Mouse (Mus musculus): ENCODE data around the gene Ntng2.

DNA sequence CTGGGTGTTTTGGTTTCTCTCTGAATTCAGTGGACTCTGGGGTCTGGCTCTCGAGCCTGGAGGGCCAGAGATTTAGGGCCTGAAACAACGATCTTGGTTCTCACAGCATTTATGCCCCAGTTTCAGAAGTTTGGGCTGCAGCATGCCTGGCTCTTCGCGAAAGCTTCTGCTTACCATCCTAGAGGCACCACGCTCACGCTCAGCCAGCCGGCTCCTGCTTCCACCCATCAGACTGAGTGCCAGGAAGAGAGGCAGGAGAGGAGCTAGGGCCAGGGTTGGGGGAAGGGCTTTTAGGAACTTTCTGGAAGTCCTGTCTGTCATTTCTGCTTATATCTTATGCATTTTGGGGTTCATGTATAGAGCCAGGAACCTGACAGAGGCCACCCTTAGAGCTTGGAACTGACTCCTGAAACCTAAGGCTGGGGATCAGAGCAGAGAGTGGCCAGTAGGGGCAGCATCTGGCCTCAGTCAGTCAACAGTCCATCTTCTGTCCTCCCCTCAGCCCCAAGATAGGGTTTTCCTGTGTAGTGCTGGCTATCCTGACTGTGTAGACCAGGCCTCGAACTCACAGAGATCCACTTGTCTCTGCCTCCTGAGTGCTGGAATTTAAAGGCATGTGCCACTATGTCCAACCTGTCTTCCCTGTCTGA, 60.1 kb downstream of the Ntng2 start:
- TF ChIP-seq CTCF (IDR thresholded peaks at IDR 0.05; ENCODE audit: insufficient read depth, low read length) (0 out of 2 replicates have a peak, but pooled peaks have one; percentile 17), POLR2A (IDR thresholded peaks at IDR 0.05; ENCODE audit: borderline replicate concordance, extremely low read depth, low read depth, low read length) (no peak)

Measured in lung, adult 2 months (tissue).